Mouse (Mus musculus) hindbrain, embryonic 11.5 days (tissue): ENCODE data around the gene Rftn1. TPM values are rescaled to one million over a fixed set of nuclear protein-coding genes. Genes with fewer than 3 reads are reported as not detected.

Source experiments
- ATAC-seq: fragments of 200-750 bp; cut with Nextera tagmentation; 2 replicates; pipeline ENCODE4 v1.8.0; 2017; ENCODE audit warnings: mild to moderate bottlenecking, moderate TSS enrichment, moderate library complexity; ENCODE audit not compliant: low FRiP score
- DNase-seq: peaks from one replicate; pipeline ENCODE4 v3.0.0-alpha.2; 2015; ENCODE audit warnings: low spot score
- H3K27ac ChIP-seq: fragments of 300-500 bp; sonication (generic); 2 replicates; pipeline ENCODE4 v1.5.1; 2014; ENCODE audit warnings: mild to moderate bottlenecking, low read depth, low read length
- H3K27me3 ChIP-seq: fragments of 300-500 bp; sonication (generic); 2 replicates; pipeline ENCODE4 v1.6.1; 2014; ENCODE audit warnings: mild to moderate bottlenecking, low read length, moderate library complexity, mixed read lengths; ENCODE audit not compliant: control insufficient read depth, insufficient read depth
- H3K36me3 ChIP-seq: fragments of 300-500 bp; sonication (generic); 2 replicates; pipeline ENCODE4 v1.6.1; 2014; ENCODE audit warnings: mild to moderate bottlenecking, low read length, moderate library complexity, mixed read lengths; ENCODE audit not compliant: control insufficient read depth, insufficient read depth
- H3K4me1 ChIP-seq: fragments of 300-500 bp; sonication (generic); replicated peaks from 2 replicates; pipeline ENCODE4 v1.6.1; 2014; ENCODE audit warnings: low read length, mixed read lengths; ENCODE audit not compliant: control insufficient read depth, insufficient read depth
- H3K4me2 ChIP-seq: fragments of 300-500 bp; sonication (generic); replicated peaks from 2 replicates; pipeline ENCODE4 v1.6.1; 2014; ENCODE audit warnings: mild to moderate bottlenecking, low read depth, low read length
- H3K4me3 ChIP-seq: fragments of 300-500 bp; sonication (generic); 2 replicates; pipeline ENCODE4 v1.5.1; 2014; ENCODE audit warnings: low read depth, low read length
- H3K9ac ChIP-seq: fragments of 300-500 bp; sonication (generic); 2 replicates; pipeline ENCODE4 v1.6.1; 2014; ENCODE audit warnings: low read depth, low read length
- H3K9me3 ChIP-seq: fragments of 300-500 bp; sonication (generic); 2 replicates; pipeline ENCODE4 v1.6.1; 2016; ENCODE audit warnings: low read length; ENCODE audit not compliant: control insufficient read depth
- WGBS: fragments of 180-500 bp; shearing (Covaris S2); extraction: QIAGEN DNeasy Blood & Tissue Kit; methylation state at CpG from one replicate; pipeline ENCODE4 v1.1.7; 2014; 5-methylcytosine and 5-hydroxymethylcytosine counted together
- polyA plus RNA-seq: library from polyadenylated mRNA; unstranded; fragments of >200 nt; fragmentation: Nextera tagmentation; extraction: Ambion mirVana; gene quantifications from 2 replicates; pipeline ENCODE4 v1.2.1, GENCODE M21; 2014

The Rftn1 gene
- polyA plus RNA-seq, 1 experiment from 2014 or later, result 5.6 TPM

GRCm38 (mm10) chr17:50054586-50054985 lies 135.9 kb downstream of the Rftn1 start:
- Histone ChIP-seq H3K36me3 (no peaks in the 10 kb centered on the region), H3K4me1 (no peaks in the 10 kb centered on the region), H3K27me3 (no peaks in the 10 kb centered on the region), H3K9me3 (no peaks in the 10 kb centered on the region), H3K9ac (no peak overlapping the region), H3K4me3 (no peak overlapping the region), H3K27ac (no peak overlapping the region), H3K4me2 (no peak overlapping the region)
- ATAC-seq (peak; percentile 54; the same call in 1 of the 2 replicates), DNase-seq (no peak)
- WGBS, result 88% methylated on average over 7 of the region's 7 CpGs

- ATAC-seq, result no peak
- no peaks in the 10 kb centered on the region for H3K36me3 ChIP-seq
- no peaks in the 10 kb centered on the region for H3K9me3 ChIP-seq
- WGBS, result 92% methylated on average over 1 of the region's 1 CpGs
- H3K4me1 ChIP-seq, result no peaks in the 10 kb centered on the region
- no peaks in the 10 kb centered on the region for H3K27me3 ChIP-seq
- no peak for DNase-seq
- H3K4me2 ChIP-seq, result no peak overlapping the region
- H3K9ac ChIP-seq, result no peak overlapping the region
- H3K27ac ChIP-seq, result no peak overlapping the region
- H3K4me3 ChIP-seq, result no peak overlapping the region
These were observed 136.5 kb downstream of the Rftn1 start for GRCm38 (mm10) chr17:50053961-50054360.

GRCm38 (mm10) chr17:50052741-50053468 lies 137.6 kb downstream of the Rftn1 start:
- no peaks in the 10 kb centered on the region for H3K4me1 ChIP-seq
- no peak for ATAC-seq
- H3K27me3 ChIP-seq, result no peaks in the 10 kb centered on the region
- H3K4me2 ChIP-seq, result no peak overlapping the region
- H3K36me3 ChIP-seq, result no peaks in the 10 kb centered on the region
- no peak overlapping the region for H3K9ac ChIP-seq
- DNase-seq, result no peak
- no peaks in the 10 kb centered on the region for H3K9me3 ChIP-seq
- H3K4me3 ChIP-seq, result no peak overlapping the region
- 68% methylated on average over 7 of the region's 7 CpGs for WGBS
- no peak overlapping the region for H3K27ac ChIP-seq

- DNase-seq, result no peak
- Histone ChIP-seq H3K9me3 (no peaks in the 10 kb centered on the region), H3K27ac (no peak overlapping the region), H3K4me2 (no peak overlapping the region), H3K4me1 (no peaks in the 10 kb centered on the region), H3K36me3 (no peaks in the 10 kb centered on the region), H3K4me3 (no peak overlapping the region), H3K27me3 (no peaks in the 10 kb centered on the region), H3K9ac (no peak overlapping the region)
- WGBS, result 86% methylated on average over 9 of the region's 9 CpGs
- ATAC-seq, result no peak
These were observed 140.0 kb downstream of the Rftn1 start for GRCm38 (mm10) chr17:50050456-50050855.

- DNase-seq, result no peak
- Histone ChIP-seq H3K27ac (no peak overlapping the region), H3K27me3 (no peaks in the 10 kb centered on the region), H3K4me2 (no peak overlapping the region), H3K4me1 (no peaks in the 10 kb centered on the region), H3K9me3 (no peaks in the 10 kb centered on the region), H3K4me3 (no peak overlapping the region), H3K36me3 (no peaks in the 10 kb centered on the region), H3K9ac (no peak overlapping the region)
- ATAC-seq, result no peak
- WGBS, result 78% methylated on average over 9 of the region's 9 CpGs
These were observed 142.3 kb downstream of the Rftn1 start for GRCm38 (mm10) chr17:50048209-50048608.

GRCm38 (mm10) chr17:50047182-50047581 lies 143.3 kb downstream of the Rftn1 start:
- Histone ChIP-seq H3K4me1 (no peaks in the 10 kb centered on the region), H3K9me3 (no peaks in the 10 kb centered on the region), H3K9ac (no peak overlapping the region), H3K36me3 (no peaks in the 10 kb centered on the region), H3K4me3 (no peak overlapping the region), H3K4me2 (no peak overlapping the region), H3K27me3 (no peaks in the 10 kb centered on the region), H3K27ac (no peak overlapping the region)
- ATAC-seq (no peak), DNase-seq (no peak)
- WGBS, result 95% methylated on average over 12 of the region's 12 CpGs

GRCm38 (mm10) chr17:50040727-50041410 lies 149.6 kb downstream of the Rftn1 start:
- no peak for ATAC-seq
- no peak for DNase-seq
- Histone ChIP-seq H3K9ac (no peak overlapping the region), H3K27me3 (no peaks in the 10 kb centered on the region), H3K36me3 (no peaks in the 10 kb centered on the region), H3K4me3 (no peak overlapping the region), H3K4me1 (0 out of 2 replicates have a peak, but pooled peaks cover 2% of the 10 kb centered on the region), H3K9me3 (no peaks in the 10 kb centered on the region), H3K4me2 (no peak overlapping the region), H3K27ac (no peak overlapping the region)
- WGBS, result 95% methylated on average over 3 of the region's 3 CpGs

- WGBS, result 83% methylated on average over 10 of the region's 10 CpGs
- H3K36me3 ChIP-seq, result no peaks in the 10 kb centered on the region
- H3K4me1 ChIP-seq, result 0 out of 2 replicates have a peak, but pooled peaks cover 2% of the 10 kb centered on the region
- H3K4me2 ChIP-seq, result no peak overlapping the region
- ATAC-seq (no peak), DNase-seq (no peak)
- H3K9me3 ChIP-seq, result no peaks in the 10 kb centered on the region
- H3K27me3 ChIP-seq, result no peaks in the 10 kb centered on the region
- H3K27ac ChIP-seq, result no peak overlapping the region
- H3K4me3 ChIP-seq, result no peak overlapping the region
- H3K9ac ChIP-seq, result no peak overlapping the region
These were observed 152.4 kb downstream of the Rftn1 start for GRCm38 (mm10) chr17:50037882-50038665.
